Mouse (Mus musculus) heart, adult 8-10 months (tissue): ENCODE measurements at regions not wholly inside any gene's neighbourhood (a gene's known extent, or its start where the extent isn't known, plus 50 kb on each side); places are given as distances from the start of the nearest gene placed in this dataset.

Source experiments
- DNase-seq: peaks from one replicate; pipeline ENCODE4 v3.0.0; 2022; ENCODE audit warnings: low spot score

- no peak for DNase-seq
These were observed 59.6 kb downstream of the Npy1r start for GRCm38 (mm10) chr8:66756639-66757038.

DNA sequence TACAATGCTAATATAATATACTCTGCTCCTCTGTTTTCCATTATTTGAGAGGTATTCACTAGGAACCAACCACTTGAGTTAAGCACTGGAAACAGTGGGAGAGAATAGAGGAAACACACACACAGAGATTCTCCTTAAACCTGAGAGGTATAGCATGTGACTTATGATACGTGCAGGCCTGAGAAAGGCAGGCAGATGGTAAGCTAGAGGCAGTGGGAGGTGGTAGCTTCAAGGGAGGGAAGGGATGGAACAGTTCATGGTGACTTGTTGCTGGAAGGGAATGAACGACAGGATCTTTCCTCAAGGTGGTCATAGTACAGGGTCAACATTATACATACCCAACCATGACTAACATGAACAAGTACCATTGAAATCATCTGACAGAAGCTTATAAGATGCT, 60.8 kb downstream of the Npy1r start:
- DNase-seq: no peak

- no peak for DNase-seq
These were observed 61.5 kb downstream of the Npy1r start for GRCm38 (mm10) chr8:66758519-66758918.

GRCm38 (mm10) chr8:66759716-66760115, 62.7 kb downstream of the Npy1r start:
- peak; percentile 28 for DNase-seq

- DNase-seq: no peak
These were observed 64.1 kb downstream of the Npy1r start for GRCm38 (mm10) chr8:66760958-66761583.

- DNase-seq: no peak
These were observed 68.1 kb downstream of the Npy1r start for GRCm38 (mm10) chr8:66764992-66765528.

GRCm38 (mm10) chr8:66768379-66768969, 71.5 kb downstream of the Npy1r start:
- DNase-seq: no peak

GRCm38 (mm10) chr8:66771111-66771510, 74.1 kb downstream of the Npy1r start:
- no peak for DNase-seq

DNA sequence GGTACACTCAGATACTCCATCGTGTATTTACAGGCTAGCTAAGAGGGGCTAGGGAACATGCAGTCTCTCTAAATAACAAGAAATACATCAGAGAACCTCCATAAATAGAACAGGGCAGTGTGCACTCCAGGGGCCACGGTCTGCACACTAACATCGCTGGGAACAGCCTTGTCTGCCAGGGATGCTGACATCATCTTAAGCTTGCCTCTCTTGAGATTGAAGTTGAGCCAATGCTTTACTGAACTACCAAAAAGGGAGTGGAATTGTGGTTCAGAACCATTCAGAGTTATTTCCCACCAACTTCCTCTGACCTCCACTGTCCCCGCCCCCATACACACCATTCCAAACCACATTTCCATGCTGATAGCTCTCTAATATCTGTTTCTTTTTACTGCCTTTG, 75.7 kb downstream of the Npy1r start:
- DNase-seq: peak; percentile 49

DNA sequence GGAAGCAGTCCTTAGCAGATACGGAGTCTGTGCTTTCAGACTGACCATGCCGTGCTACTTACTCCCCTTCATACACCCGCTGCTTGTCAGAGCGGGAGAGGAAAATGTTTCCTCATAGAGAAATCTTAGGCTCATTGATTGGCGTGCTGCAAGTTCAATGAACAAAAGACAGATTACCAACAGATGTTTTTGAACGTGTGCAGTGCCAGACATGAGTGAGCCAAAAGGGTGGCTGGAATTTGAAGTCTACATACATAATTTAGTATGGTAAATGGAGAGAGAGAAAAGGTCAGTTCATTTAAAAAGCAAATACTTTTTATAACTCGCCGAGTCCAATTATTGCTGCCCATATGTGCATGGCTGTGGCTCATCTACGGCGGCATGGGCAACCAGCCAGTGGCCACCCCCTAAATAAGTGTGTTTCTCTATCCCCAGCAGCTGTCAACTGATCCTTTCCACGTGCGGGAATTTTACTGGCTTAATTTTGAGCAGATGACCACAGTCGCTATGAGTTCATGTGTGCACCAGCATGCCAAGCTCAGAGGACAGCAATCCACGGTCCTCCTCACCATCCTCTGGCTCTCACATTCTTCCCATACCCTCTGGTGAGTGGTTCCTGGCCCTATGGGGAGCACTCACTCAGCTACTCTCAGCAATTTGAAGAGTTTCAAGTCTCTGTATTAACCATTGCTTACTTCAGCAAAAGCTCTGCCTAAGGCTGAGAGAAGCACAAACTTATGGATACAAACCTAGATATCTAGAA, 80.3 kb downstream of the Npy1r start:
- no peak for DNase-seq

- DNase-seq: no peak
These were observed 80.4 kb upstream of the Naf1 start for GRCm38 (mm10) chr8:66779622-66780021.

- no peak for DNase-seq
These were observed 77.4 kb upstream of the Naf1 start for GRCm38 (mm10) chr8:66782656-66783055.

DNA sequence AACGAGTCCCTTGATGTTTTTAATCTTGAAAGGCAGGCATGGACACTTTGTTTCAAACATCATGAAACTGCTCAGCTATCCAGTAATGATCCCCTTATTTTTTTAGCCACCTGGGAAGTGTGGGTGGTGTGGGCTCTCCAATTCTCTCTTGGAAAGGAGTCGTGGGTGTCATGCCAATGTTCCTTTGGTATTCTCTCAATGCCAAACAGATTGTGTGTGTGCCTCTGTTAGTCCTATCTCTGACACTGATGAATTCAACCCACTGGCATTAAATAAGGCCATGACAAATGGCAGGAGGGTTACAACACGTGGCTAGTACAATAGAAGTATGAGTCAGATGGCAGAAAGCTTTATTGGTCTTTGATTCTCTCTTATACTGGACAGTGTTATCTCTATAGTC, 74.0 kb upstream of the Naf1 start:
- no peak for DNase-seq
